Mouse (Mus musculus): ENCODE measurements around the gene Bloc1s6. TPM values are rescaled to one million over a fixed set of nuclear protein-coding genes. Genes with fewer than 3 reads are reported as not detected.

Gene Bloc1s6
- polyA plus RNA-seq, 1 experiment from 2014 or later, result 62.6 TPM

DNA sequence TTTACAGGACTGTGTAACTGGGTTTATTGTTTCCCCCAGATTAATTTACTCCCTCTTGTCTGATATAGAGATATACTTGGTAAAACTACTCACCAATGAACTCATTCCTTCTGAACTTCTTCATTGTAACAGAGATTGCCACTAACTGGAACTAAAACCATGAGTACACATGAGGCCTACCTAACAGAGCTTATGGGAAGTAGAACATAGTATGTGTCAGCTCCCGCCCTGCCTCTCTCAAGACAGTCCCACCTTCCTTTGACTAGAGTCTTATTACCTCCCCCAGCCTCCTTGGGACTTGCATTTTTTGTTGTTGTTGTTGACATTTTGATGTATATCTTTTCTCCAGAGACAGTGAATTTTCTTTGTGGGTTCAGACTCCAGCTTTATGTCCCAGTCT, 34.6 kb downstream of the Bloc1s6 start:
- H3K27me3 ChIP-seq (ENCODE audit: low read depth, poor library complexity, severe bottlenecking), result no peaks in the 10 kb centered on the region
- WGBS, result 89% methylated on average over 1 of the region's 1 CpGs

DNA sequence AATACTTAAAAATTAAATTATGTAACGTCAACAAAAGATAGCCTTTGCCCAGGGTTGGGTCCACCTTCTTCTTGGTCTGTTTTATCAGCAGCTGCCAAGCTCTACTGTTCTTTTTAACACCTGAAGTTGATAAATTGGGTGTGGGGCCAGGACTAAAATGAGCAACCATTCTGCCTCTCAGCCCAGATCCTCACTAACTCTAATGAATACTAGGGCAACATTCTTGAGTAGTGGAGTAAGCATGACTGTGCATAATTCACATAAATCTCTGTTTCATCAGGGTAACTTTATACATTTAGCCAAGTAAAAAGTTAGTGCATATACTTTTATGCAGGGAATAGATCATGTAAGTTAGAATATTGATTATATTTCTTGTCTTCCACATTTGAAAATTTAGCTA, 37.2 kb downstream of the Bloc1s6 start:
- Histone ChIP-seq H3K9me3 (replicated peaks) (no peaks in the 10 kb centered on the region), H3K4me1 (no peaks in the 10 kb centered on the region), H3K27ac (no peak overlapping the region), H3K27me3 (ENCODE audit: low read depth, poor library complexity, severe bottlenecking) (no peaks in the 10 kb centered on the region), H3K4me3 (no peak overlapping the region), H3K36me3 (no peaks in the 10 kb centered on the region)
- no peak for DNase-seq (ENCODE audit: low spot score)
- WGBS, result 85% methylated on average over 1 of the region's 1 CpGs

More for the DNA sequence above, 34.6 kb downstream of the Bloc1s6 start:
- Histone ChIP-seq H3K4me3 (no peak overlapping the region), H3K4me1 (no peaks in the 10 kb centered on the region), H3K9me3 (replicated peaks) (no peaks in the 10 kb centered on the region), H3K27ac (no peak overlapping the region), H3K36me3 (no peaks in the 10 kb centered on the region)
- DNase-seq (ENCODE audit: low spot score), result no peak

DNA sequence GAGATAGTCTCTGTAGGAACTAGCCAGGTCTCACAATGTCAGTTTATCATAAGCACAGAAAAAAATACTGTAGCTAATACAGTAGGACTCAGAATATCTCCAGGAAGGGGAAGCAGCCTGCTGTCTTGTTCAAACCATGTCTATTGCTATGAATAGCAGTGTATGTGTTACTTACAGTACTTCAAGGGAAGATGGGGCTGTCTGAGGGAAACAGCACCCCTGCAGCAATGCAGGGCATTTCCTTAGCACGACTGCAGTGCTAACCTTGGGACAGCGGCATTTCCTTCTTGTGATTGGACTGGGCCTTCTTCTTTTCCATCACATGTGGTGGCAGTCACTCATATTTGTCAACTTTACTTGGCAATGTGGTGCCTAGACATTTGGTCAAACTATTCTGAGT, 38.5 kb downstream of the Bloc1s6 start:
- DNase-seq (ENCODE audit: low spot score), result no peak
- no peaks in the 10 kb centered on the region for H3K4me1 ChIP-seq
- H3K27ac ChIP-seq, result no peak overlapping the region
- H3K9me3 ChIP-seq (replicated peaks), result no peaks in the 10 kb centered on the region
- WGBS, result 72% methylated on average over 2 of the region's 2 CpGs
- H3K4me3 ChIP-seq, result no peak overlapping the region
- H3K27me3 ChIP-seq (ENCODE audit: low read depth, poor library complexity, severe bottlenecking), result no peaks in the 10 kb centered on the region
- no peaks in the 10 kb centered on the region for H3K36me3 ChIP-seq

DNA sequence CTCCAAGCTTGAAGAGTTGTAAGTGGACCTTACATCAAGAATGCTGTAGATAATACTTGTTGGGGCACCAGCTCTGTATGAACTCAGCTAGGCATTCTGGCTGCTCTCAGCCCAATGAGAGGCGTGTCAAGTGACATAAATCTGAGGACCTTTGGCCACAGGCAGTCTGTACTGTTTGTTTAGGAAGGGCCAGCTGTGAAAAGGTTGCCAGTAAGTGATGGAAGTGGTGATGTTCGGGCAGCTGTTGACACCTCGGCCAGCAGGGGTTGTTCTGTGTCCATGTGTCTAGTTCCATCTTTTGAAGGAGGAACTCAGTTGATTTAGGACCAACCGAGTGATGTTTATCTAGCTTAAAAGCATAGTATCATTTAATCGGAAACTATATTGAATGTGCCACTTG, 41.7 kb downstream of the Bloc1s6 start:
- Histone ChIP-seq H3K27me3 (ENCODE audit: low read depth, poor library complexity, severe bottlenecking) (no peaks in the 10 kb centered on the region), H3K9me3 (replicated peaks) (no peaks in the 10 kb centered on the region), H3K4me1 (no peaks in the 10 kb centered on the region), H3K4me3 (no peak overlapping the region), H3K27ac (no peak overlapping the region), H3K36me3 (no peaks in the 10 kb centered on the region)
- DNase-seq (ENCODE audit: low spot score), result no peak
- 54% methylated on average over 5 of the region's 5 CpGs for WGBS

DNA sequence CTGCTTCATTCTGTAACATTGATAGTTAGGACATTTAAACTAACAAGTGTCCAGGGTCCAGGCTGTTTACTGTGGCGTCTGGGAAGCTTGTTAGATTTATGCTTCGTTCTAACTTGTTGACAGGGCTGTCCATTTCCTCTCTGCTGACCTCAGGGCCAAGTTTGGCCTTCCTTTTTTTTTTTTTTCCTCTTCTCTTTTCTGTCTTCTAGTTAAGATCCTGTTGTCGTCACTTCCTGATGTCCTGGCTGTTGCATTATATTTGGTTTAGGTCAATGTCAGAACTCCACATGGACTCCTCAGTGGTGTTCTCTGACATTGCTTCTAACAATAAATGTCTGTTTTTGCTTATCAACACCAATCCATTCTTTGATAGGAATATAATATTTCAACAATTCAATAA, 42.1 kb downstream of the Bloc1s6 start:
- H3K4me3 ChIP-seq, result no peak overlapping the region
- H3K27me3 ChIP-seq (ENCODE audit: low read depth, poor library complexity, severe bottlenecking), result no peaks in the 10 kb centered on the region
- 47% methylated on average over 3 of the region's 3 CpGs for WGBS
- no peaks in the 10 kb centered on the region for H3K4me1 ChIP-seq
- H3K27ac ChIP-seq, result no peak overlapping the region
- no peaks in the 10 kb centered on the region for H3K36me3 ChIP-seq
- no peak for DNase-seq (ENCODE audit: low spot score)
- H3K9me3 ChIP-seq (replicated peaks), result no peaks in the 10 kb centered on the region

DNA sequence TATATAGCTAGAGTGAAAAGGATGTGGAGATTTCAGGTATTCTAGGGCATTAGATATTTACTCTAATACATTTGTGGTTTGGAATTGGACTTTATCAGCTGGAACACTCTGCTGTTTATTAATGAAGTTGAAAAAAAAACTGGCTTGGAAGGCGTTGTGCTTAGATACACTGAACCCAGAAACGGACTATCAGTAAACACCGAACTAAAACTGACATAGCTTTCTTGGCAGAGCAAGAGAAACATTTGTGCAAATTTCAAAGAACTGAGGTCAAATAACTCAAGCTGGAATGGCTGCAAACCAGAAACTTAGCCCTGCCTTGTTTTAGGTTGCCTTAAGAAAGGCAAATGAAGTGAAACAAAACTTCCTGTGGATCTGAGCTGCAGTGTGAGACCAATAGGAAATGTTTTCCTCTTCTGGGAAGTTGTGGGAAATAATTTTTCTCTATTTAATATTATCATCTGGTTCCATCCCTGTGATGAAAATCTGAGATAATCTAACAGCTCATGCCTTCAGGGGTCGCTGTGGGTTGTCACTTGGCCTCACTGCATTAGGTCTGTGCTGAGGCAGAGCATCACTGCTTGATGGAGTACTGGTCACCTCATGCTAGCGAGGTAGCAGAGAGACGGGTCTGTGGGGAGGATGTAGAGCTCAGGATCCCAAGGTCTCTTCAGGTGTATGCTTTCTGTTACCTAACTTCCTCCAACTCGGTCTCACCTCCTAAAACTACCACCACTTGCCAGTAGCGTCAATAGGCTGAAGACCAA, 43.5 kb downstream of the Bloc1s6 start:
- no peaks in the 10 kb centered on the region for H3K27me3 ChIP-seq (ENCODE audit: low read depth, poor library complexity, severe bottlenecking)
- H3K9me3 ChIP-seq (replicated peaks), result no peaks in the 10 kb centered on the region
- DNase-seq (ENCODE audit: low spot score), result no peak
- 80% methylated on average over 8 of the region's 8 CpGs for WGBS
- no peak overlapping the region for H3K4me3 ChIP-seq
- no peaks in the 10 kb centered on the region for H3K4me1 ChIP-seq
- H3K27ac ChIP-seq, result no peak overlapping the region
- no peaks in the 10 kb centered on the region for H3K36me3 ChIP-seq

DNA sequence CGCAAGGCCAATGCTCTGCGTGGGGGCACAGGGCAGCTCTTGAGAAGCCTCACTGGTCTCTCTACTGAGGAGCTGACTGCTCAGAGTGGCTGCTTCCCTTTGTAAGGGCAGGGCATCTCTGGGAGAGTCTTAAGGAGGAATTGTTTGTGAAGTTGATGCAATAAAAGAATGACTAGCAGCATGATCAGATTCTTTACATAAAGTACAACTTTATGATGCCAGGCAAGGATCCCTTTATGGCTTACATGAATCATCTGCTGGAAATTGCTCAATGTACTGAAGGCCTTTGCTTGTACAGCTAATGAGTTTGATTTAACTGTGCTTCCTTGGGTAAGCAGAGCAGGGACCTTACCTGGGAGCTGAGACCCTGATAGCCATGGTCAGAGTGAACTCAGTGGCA, 45.4 kb downstream of the Bloc1s6 start:
- no peaks in the 10 kb centered on the region for H3K4me1 ChIP-seq
- no peaks in the 10 kb centered on the region for H3K9me3 ChIP-seq (replicated peaks)
- H3K4me3 ChIP-seq, result no peak overlapping the region
- no peak for DNase-seq (ENCODE audit: low spot score)
- no peaks in the 10 kb centered on the region for H3K36me3 ChIP-seq
- WGBS, result 90% methylated on average over 2 of the region's 2 CpGs
- H3K27ac ChIP-seq, result no peak overlapping the region
- no peaks in the 10 kb centered on the region for H3K27me3 ChIP-seq (ENCODE audit: low read depth, poor library complexity, severe bottlenecking)

DNA sequence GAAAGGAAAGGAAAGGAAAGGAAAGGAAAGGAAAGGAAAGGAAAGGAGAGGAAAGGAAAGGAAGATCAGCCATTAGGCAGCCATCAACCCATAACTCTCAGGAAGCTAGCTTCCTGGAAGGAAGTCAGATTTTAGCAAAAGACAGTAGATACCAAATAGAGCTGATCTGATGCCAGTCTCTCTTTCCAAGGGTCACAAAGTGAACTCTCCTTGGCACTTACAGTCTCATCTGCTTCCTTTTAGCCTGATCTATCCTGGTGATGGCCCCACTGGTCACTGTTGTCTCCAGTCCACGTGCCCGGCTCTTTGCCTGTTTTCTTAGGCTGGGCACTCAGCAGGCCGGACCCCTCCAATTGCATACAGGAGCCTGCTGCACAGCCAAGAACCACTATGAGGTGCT, 46.4 kb downstream of the Bloc1s6 start:
- WGBS, result 89% methylated on average over 3 of the region's 3 CpGs
- Histone ChIP-seq H3K4me3 (no peak overlapping the region), H3K9me3 (replicated peaks) (no peaks in the 10 kb centered on the region), H3K4me1 (no peaks in the 10 kb centered on the region), H3K27ac (no peak overlapping the region), H3K27me3 (ENCODE audit: low read depth, poor library complexity, severe bottlenecking) (no peaks in the 10 kb centered on the region), H3K36me3 (no peaks in the 10 kb centered on the region)
- DNase-seq (ENCODE audit: low spot score), result no peak

DNA sequence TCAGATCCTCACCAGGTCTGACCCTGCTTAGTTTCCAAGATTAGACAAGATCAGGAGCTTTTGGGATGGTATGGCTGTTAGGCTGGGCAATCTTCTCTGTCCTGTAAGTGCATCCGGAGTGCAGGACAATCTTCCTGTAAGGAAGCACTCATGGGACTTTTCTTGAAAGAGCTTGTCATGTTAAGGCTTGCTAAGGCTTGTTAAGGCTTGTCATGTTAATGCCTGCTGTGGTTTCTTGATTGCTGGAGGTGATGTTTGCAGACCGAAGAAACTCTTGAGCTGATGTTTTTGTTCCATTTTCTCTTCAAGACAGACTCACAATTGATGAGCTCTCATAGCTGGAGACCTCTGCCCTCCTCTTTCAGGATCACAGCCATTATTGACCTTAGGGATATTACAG, 47.9 kb downstream of the Bloc1s6 start:
- no peak overlapping the region for H3K4me3 ChIP-seq
- no peak overlapping the region for H3K27ac ChIP-seq
- H3K36me3 ChIP-seq, result no peaks in the 10 kb centered on the region
- H3K4me1 ChIP-seq, result no peaks in the 10 kb centered on the region
- H3K27me3 ChIP-seq (ENCODE audit: low read depth, poor library complexity, severe bottlenecking), result no peaks in the 10 kb centered on the region
- H3K9me3 ChIP-seq (replicated peaks), result no peaks in the 10 kb centered on the region
- no peak for DNase-seq (ENCODE audit: low spot score)
- whole genome bisulfite sequencing, result 85% methylated on average over 2 of the region's 2 CpGs

DNA sequence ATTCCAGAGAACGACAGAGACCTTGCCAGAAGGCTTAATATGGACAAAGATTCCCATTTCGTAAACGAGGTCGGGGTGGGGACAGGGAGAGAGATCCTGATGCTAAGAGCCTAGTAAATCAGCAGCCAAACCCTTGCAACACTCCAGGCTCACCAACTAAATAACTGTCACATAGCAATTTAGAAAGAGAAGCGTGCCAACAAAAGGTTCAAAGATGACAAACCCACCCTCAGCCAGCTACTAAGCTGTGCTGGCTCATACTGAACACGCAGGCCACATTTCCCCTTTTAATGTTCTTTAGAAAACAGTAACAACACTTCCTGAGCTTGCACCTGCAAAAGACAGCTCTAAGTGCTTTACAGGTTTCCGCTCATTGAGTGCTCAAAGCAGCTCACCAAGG, 51.0 kb downstream of the Bloc1s6 start:
- no peaks in the 10 kb centered on the region for H3K4me1 ChIP-seq
- no peaks in the 10 kb centered on the region for H3K27me3 ChIP-seq (ENCODE audit: low read depth, poor library complexity, severe bottlenecking)
- 83% methylated on average over 7 of the region's 7 CpGs for WGBS
- no peak overlapping the region for H3K27ac ChIP-seq
- H3K4me3 ChIP-seq, result no peak overlapping the region
- H3K9me3 ChIP-seq (replicated peaks), result no peaks in the 10 kb centered on the region
- DNase-seq (ENCODE audit: low spot score), result no peak
- H3K36me3 ChIP-seq, result no peaks in the 10 kb centered on the region

DNA sequence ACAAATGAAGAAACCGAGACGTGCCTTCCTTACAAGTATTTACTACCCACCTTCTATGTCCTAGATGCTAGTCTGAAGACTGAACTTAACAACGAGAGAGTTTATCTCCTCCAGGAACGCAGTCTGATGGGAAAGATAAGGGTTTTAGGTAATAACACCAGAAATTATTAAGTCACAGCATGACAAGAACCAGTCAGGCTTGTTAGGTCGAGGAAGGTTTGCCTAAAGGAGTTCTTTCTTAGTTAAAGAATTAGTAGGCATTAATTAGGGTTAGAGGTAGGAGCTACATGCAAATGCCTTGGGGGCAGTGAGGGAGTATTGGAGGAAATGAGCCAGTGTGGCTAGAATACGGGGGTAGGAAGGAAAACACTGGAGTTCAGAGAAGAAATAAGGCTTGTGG, 51.4 kb downstream of the Bloc1s6 start:
- WGBS, result 71% methylated on average over 6 of the region's 6 CpGs
- H3K36me3 ChIP-seq, result no peaks in the 10 kb centered on the region
- H3K27me3 ChIP-seq (ENCODE audit: low read depth, poor library complexity, severe bottlenecking), result no peaks in the 10 kb centered on the region
- H3K4me3 ChIP-seq, result no peak overlapping the region
- no peaks in the 10 kb centered on the region for H3K4me1 ChIP-seq
- H3K9me3 ChIP-seq (replicated peaks), result no peaks in the 10 kb centered on the region
- H3K27ac ChIP-seq, result no peak overlapping the region
- no peak for DNase-seq (ENCODE audit: low spot score)

Other genes starting within 250 kb of the Bloc1s6 start
- 4.6 and 5.2 TPM in 2 replicates for gene Gatm, start 127.2 kb upstream of the Bloc1s6 start, polyA plus RNA-seq (2016; fragmentation: Nextera tagmentation; extraction: Ambion mirVana)
- gene AA467197, start 101.5 kb upstream of the Bloc1s6 start, polyA plus RNA-seq (2016; fragmentation: Nextera tagmentation; extraction: Ambion mirVana), result 0.25 TPM in 1 of 2 replicates, not detected in the other
- 4.9 TPM in 2 replicates for gene Slc30a4, start 35.8 kb upstream of the Bloc1s6 start, polyA plus RNA-seq (2016; fragmentation: Nextera tagmentation; extraction: Ambion mirVana)
- gene Sqor, start 26.7 kb downstream of the Bloc1s6 start, polyA plus RNA-seq (2016; fragmentation: Nextera tagmentation; extraction: Ambion mirVana), result 2.7 and 3.7 TPM in 2 replicates